Mouse (Mus musculus): Measurements from ENCODE around the gene Dynlt1f. TPM values are rescaled to one million over a fixed set of nuclear protein-coding genes. Genes with fewer than 3 reads are reported as not detected.
"Not testable (repeated sequence)": the region's sequence is repeated elsewhere in the genome, so short reads cannot be mapped to it uniquely, and the experiment has no call there.

Gene Dynlt1f
- polyA plus RNA-seq, 1 experiment, result 96.9 TPM

DNA sequence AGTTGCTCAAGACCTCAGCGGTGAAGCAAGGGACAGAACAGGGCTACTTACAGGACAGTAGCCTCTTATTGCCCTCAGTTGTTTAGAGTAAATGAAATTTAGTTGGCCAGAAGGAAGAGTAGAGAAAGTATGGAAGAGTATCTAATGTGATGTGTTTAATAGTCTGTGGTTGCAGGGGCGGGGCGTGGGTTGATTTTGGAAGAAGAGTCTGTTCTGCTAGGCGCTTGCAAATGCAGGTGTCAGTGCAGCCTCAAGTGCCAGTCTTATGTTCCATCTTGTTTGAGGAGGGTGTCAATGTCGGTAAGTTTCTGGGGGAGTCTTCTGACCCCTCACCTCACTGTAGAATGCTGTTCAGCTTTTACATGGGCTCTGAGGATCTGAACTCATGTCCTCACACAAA lies 9.7 kb upstream of the Dynlt1f start:
- not testable (repeated sequence) for DNase-seq (ENCODE audit: low read depth, low spot score)
- 90% methylated on average over 4 of the region's 5 CpGs for WGBS

DNA sequence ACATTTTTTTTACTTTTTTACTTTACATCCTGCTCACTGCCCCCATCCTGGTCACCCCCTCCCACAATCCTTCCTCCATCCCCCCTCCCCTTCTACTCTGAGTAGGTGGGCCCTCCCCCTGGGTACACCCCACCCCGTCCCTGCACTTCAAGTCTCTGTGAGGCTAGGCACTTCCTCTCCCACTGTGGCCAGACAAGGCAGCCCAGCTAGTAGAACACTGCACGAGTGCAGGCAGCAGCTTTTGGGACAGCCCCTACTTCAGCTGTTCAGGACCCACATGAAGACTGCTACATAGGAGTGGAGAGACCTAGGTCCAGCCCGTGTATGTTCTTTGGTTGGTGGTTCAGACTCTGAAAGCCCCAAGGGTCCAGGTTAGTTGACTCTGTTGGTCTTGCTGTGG lies 7.1 kb upstream of the Dynlt1f start:
- not testable (repeated sequence) for DNase-seq (ENCODE audit: low read depth, low spot score)
- WGBS, result 57% methylated on average over 3 of the region's 3 CpGs

- WGBS, result 36% methylated on average over 10 of the region's 11 CpGs
- not testable (repeated sequence) for DNase-seq (ENCODE audit: low read depth, low spot score)
Observed at GRCm38 (mm10) chr17:6661093-6661816, 5.6 kb upstream of the Dynlt1f start.

DNA sequence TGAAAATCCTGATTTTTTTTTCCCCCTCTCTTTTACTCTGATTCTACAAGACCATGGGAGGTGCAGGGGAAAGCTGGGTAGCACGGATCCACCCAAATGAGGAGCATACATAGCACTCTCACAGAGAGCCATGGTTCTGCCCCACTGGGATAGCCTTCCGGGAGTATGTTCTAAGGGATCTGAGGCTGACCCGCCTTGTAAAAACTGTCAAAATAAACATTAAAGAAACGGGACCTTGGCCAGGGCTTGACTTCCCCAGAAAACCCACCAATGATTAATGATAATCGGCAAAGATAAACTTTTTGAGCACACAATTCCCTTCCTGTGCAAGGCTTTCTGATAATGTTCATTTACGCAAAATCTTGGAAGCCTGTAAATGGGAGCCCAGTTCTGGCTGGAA lies 4.9 kb upstream of the Dynlt1f start:
- 37% methylated on average over 6 of the region's 6 CpGs for WGBS
- not testable (repeated sequence) for DNase-seq (ENCODE audit: low read depth, low spot score)

DNA sequence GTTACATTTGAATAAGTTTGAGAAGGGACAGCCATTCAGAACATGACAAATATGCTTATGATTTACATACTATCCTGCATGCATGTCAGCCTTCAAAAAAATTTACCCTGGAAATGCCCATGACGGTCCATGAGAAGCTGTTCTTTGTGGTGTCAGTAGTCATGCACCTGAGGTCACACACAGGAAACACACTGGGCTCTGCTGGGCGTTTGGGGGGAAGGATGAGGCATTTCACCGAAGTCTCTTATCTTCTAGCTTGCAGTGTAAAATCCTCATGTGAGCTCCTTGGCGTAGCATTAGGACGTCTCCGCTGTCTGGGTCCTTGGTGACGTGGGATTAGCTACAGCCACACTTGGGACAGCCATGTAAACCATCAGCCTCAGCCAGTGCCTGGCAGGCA lies 3.1 kb upstream of the Dynlt1f start, which contains the start of gene Sytl3:
Gene Sytl3 (plus strand): TSS at position 293 of the 400 bp plus-strand sequence.
- not testable (repeated sequence) for DNase-seq (ENCODE audit: low read depth, low spot score)
- 88% methylated on average over 5 of the region's 7 CpGs for WGBS

- WGBS, result 93% methylated on average over 3 of the region's 3 CpGs
- DNase-seq (ENCODE audit: low read depth, low spot score), result not testable (repeated sequence)
Observed at GRCm38 (mm10) chr17:6656471-6656870, 771 bp upstream of the Dynlt1f start.

DNA sequence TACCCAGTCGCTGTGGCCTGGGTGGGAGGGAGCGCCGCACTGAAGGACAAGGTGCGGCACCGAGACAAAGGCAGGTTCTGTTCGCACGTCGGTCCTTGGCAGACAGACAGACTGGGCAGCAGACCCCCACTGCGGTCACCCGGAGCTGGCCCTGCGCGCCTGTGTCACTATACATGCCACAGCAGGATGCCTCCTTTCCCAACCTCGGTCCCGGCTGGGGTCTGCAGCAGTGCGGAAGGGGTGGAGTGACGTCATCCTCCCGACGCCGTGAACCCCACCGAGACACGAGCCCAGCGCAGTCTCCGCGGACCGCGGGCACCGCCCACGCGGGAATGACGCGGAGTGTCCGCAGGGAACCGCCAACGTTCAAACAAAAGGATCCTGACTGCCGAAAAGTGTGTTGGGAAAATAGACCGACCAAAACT lies 601 bp downstream of the Dynlt1f start:
- under 1% methylated on average over 36 of the region's 36 CpGs for WGBS
- not testable (repeated sequence) for DNase-seq (ENCODE audit: low read depth, low spot score)

- WGBS, result 59% methylated on average over 4 of the region's 5 CpGs
- DNase-seq (ENCODE audit: low read depth, low spot score), result not testable (repeated sequence)
Observed at GRCm38 (mm10) chr17:6653341-6653946, 2.3 kb downstream of the Dynlt1f start.

- WGBS, result 78% methylated on average over 5 of the region's 7 CpGs
- not testable (repeated sequence) for DNase-seq (ENCODE audit: low read depth, low spot score)
Observed at GRCm38 (mm10) chr17:6650904-6651565, 4.7 kb downstream of the Dynlt1f start.

GRCm38 (mm10) chr17:6647452-6647851 lies 8.2 kb downstream of the Dynlt1f start:
- 96% methylated on average over 3 of the region's 3 CpGs for WGBS

GRCm38 (mm10) chr17:6646841-6647240 lies 8.9 kb downstream of the Dynlt1f start:
- not testable (repeated sequence) for DNase-seq (ENCODE audit: low read depth, low spot score)
- WGBS, result 92% methylated on average over 8 of the region's 8 CpGs

More at GRCm38 (mm10) chr17:6647452-6647851, 8.2 kb downstream of the Dynlt1f start:
- not testable (repeated sequence) for DNase-seq (ENCODE audit: low read depth, low spot score)

- WGBS, result 90% methylated on average over 4 of the region's 4 CpGs
- not testable (repeated sequence) for DNase-seq (ENCODE audit: low read depth, low spot score)
Observed at GRCm38 (mm10) chr17:6645668-6646067, 10.0 kb downstream of the Dynlt1f start.

DNA sequence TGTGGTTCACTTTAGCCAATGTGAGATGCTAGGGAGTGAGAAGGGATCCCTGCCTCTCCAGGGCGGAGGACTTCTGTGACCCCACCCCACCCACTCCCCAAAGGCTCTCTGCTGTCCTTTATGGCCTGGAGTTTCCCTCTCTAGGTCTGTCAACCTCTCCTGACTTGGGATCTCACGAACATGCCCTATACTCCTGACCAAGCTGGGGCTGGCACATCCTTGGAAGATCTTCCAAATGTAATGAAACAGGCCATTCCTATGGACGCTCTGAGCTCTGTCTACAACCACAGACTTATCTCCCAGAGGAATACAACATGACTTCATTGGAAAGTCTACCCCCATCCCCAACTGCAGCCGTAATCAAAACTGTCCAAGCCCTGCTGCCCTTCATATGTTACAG lies 11.0 kb downstream of the Dynlt1f start:
- DNase-seq (ENCODE audit: low read depth, low spot score), result not testable (repeated sequence)
- 93% methylated on average over 4 of the region's 4 CpGs for WGBS

- DNase-seq (ENCODE audit: low read depth, low spot score), result not testable (repeated sequence)
- 94% methylated on average over 9 of the region's 9 CpGs for WGBS
Observed at GRCm38 (mm10) chr17:6644210-6644609, 11.5 kb downstream of the Dynlt1f start.

GRCm38 (mm10) chr17:6640771-6641429 lies 14.8 kb downstream of the Dynlt1f start:
- peak; percentile 22 for DNase-seq (ENCODE audit: low read depth, low spot score)
- WGBS, result 40% methylated on average over 14 of the region's 14 CpGs

DNA sequence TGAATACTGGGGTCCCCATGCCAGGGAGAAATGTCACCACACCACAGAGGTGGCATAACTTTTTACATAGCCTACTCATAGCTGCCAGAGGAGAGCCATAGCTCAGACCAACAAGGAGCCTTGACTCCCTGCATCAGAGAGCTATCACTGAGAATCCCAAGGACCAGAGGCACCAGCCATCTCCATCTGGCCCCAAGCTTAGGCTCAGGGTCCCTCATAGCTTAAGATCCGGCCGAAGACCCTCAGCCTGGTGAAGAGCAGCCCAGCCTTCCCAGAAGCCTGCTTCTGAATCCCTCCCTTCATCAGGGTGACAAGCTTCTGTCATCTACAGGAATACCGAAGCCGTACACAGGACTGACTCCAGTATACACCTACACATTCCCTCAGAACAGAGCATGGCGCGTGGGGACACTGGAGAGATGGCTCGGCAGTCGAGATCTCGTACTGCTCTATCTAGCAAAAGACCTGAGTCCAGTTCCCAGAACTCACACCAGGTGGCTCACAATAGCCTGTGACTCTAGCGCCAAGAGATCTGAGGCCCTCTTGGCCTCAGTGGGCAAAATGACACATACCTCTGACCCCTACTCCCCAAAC lies 15.6 kb downstream of the Dynlt1f start:
- not testable (repeated sequence) for DNase-seq (ENCODE audit: low read depth, low spot score)
- 89% methylated on average over 10 of the region's 10 CpGs for WGBS

- not testable (repeated sequence) for DNase-seq (ENCODE audit: low read depth, low spot score)
- 95% methylated on average over 17 of the region's 21 CpGs for WGBS
Observed at GRCm38 (mm10) chr17:6639486-6639885, 16.2 kb downstream of the Dynlt1f start.

DNA sequence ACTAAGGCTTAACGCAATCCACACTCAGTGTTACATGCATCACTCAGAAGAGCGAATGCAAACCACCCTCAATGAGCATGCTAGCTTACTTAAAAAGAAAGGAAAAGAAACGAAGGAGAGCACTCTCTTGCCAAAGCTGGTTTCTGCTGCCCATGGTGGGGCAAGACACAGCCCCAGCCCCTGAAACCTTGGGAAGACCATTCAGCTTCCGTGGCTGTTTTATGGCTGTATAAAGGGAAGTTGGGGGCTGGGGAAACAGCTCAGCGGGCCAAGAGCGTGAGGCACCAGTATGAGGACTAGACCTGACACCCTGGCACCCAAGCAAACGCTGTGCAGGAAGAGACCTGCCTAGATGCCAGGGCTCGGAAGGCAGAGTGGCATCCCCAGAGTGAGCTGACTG lies 17.3 kb downstream of the Dynlt1f start:
- not testable (repeated sequence) for DNase-seq (ENCODE audit: low read depth, low spot score)
- 76% methylated on average over 8 of the region's 8 CpGs for WGBS

GRCm38 (mm10) chr17:6637434-6637833 lies 18.3 kb downstream of the Dynlt1f start:
- not testable (repeated sequence) for DNase-seq (ENCODE audit: low read depth, low spot score)
- WGBS, result 90% methylated on average over 4 of the region's 4 CpGs
